Mouse (Mus musculus): Measurements from ENCODE around the gene Lmx1b. TPM values are rescaled to one million over a fixed set of nuclear protein-coding genes. Genes with fewer than 3 reads are reported as not detected.

Gene Lmx1b
- polyA plus RNA-seq, 1 experiment from 2014 or later = 0.84 TPM

DNA sequence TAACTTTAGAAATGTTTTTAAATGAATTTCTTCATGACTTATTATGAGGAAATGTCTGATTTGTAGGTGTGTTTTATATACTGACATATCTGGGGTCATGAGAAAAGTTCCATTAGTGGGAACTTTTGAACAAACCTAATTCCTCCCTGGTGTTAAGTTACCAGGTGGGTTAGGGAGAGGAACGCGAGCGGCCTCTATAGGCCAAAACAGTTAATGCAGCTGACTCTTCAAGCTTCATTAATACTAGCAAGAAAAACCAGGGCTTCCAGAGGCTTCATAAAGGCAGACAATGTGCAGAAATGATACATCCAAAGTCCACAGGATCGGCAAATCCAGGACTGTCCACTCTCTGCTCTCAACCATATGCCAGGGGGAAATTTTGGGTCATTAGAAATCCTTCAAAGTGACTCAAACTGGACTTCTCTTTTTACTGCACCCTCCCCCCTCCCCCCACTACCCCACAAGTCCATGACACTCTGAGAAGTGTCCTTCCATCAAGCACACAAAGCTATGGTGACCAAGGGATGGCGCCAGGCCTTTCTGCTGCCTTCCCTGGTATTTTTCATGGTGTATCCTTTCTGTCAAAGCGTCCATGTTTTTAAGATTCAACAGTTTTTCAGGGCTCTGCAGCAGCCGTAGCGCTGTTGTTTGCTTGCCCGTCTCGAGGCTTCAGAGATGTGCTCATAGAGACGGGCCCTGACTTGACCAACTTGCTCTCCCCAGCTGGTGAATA, 97.4 kb downstream of the Lmx1b start:
- H3K27me3 ChIP-seq = peaks cover 72% of the 10 kb centered on the region
- H3K36me3 ChIP-seq (replicated peaks) = no peaks in the 10 kb centered on the region
- H3K4me2 ChIP-seq = peak overlapping the region; percentile 87
- no peaks in the 10 kb centered on the region for H3K9me3 ChIP-seq
- 0 out of 2 replicates have a peak, but pooled peaks have one; percentile 5 for ATAC-seq (ENCODE audit: low FRiP score)
- peaks cover 42% of the 10 kb centered on the region for H3K4me1 ChIP-seq
- WGBS = under 1% methylated on average over 11 of the region's 11 CpGs
- peak overlapping the region; percentile 73 for H3K27ac ChIP-seq
- H3K9ac ChIP-seq = no peak overlapping the region
- H3K4me3 ChIP-seq (replicated peaks) = peak overlapping the region; percentile 49

DNA sequence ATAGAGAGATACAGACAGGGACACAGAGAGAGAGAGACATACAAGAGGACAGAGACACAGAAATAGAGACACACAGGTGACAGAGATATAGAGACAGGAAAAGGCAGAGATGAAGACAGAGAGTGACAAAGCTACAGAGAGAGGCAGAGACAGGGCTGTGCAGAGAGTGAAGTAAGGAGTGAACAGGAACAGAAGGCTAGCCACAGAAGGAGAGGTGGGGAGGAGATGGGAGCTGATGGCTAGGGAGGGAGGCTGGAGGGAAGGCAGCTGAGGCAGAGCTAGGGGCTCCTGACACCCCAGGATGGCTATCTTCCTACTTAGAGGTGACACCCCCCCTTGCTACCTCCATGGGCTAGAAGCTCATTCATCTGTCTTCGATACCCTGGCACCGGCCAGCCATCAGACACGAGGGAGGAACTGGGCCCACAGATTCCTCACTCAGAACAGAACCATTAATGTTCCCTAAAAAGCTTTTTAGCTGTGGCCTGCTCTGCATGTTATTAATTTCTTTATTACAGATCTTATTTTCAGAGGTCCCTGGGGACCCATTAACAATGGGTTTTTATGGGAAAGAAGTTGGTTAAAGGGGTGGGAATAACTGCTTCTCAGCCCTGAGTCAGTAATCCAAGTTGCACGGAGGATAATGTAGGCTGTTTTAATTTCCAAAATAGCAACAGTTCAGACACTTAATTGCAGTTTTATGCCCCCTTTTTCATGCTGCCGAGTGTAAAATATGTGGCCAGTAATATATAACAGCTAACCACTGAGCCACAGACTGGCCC, 114.8 kb downstream of the Lmx1b start:
- no peak overlapping the region for H3K4me3 ChIP-seq (replicated peaks)
- H3K4me1 ChIP-seq = no peaks in the 10 kb centered on the region
- no peak overlapping the region for H3K27ac ChIP-seq
- H3K27me3 ChIP-seq = peaks cover 6% of the 10 kb centered on the region; the same call in 1 of the 2 replicates
- ATAC-seq (ENCODE audit: low FRiP score) = no peak
- no peak overlapping the region for H3K4me2 ChIP-seq
- WGBS = 84% methylated on average over 5 of the region's 5 CpGs
- H3K9ac ChIP-seq = no peak overlapping the region
- H3K36me3 ChIP-seq (replicated peaks) = no peaks in the 10 kb centered on the region
- peaks cover 14% of the 10 kb centered on the region for H3K9me3 ChIP-seq

DNA sequence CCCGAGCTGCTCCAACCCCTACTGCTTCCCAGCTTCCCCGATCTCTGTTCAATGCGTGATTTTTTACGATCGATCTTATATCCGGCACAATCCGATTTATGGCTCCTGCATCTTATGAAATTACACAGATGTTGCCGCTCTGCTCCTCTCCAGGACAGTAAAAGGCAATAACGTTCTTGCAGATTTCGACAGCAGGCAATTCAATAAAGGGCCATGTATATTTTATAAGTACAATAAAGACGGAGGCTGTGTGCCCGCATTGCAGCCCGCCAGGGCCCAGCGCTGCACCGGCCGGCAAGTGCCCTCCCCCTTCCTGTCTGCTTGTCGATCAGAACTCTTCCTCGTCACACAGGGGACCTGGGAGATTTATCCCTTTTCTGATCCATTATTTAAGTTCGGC, 124.5 kb downstream of the Lmx1b start:
- no peaks in the 10 kb centered on the region for H3K9me3 ChIP-seq
- H3K27ac ChIP-seq = no peak overlapping the region
- WGBS = 81% methylated on average over 19 of the region's 19 CpGs
- no peaks in the 10 kb centered on the region for H3K36me3 ChIP-seq (replicated peaks)
- no peak overlapping the region for H3K4me2 ChIP-seq
- H3K27me3 ChIP-seq = no peaks in the 10 kb centered on the region
- H3K4me3 ChIP-seq (replicated peaks) = no peak overlapping the region
- H3K4me1 ChIP-seq = no peaks in the 10 kb centered on the region
- no peak for ATAC-seq (ENCODE audit: low FRiP score)
- no peak overlapping the region for H3K9ac ChIP-seq

DNA sequence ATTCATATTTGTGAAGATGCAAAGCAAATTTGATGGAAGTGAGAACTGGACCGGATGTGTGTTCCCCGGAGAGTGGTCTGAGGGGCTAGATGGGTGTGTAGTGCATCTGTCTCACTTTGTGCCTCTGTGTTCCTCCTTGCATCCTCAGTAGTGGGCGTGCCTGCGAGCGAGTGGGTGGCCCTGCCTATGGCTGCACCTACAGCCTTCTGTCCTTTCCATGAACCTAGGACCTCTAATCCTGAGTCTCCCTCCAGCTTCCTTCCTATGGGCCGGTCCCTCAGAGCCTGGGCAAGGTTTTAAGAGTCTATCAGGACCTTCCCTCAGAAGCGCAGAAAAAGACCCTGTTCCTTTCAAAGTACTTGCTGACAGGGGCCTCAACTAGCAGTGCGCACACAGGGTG, 124.9 kb downstream of the Lmx1b start:
- H3K36me3 ChIP-seq (replicated peaks) = no peaks in the 10 kb centered on the region
- no peak for ATAC-seq (ENCODE audit: low FRiP score)
- WGBS = 92% methylated on average over 8 of the region's 8 CpGs
- no peak overlapping the region for H3K4me3 ChIP-seq (replicated peaks)
- no peaks in the 10 kb centered on the region for H3K27me3 ChIP-seq
- H3K9me3 ChIP-seq = no peaks in the 10 kb centered on the region
- H3K9ac ChIP-seq = no peak overlapping the region
- no peak overlapping the region for H3K4me2 ChIP-seq
- H3K27ac ChIP-seq = no peak overlapping the region
- no peaks in the 10 kb centered on the region for H3K4me1 ChIP-seq

Other genes with a start within 250 kb of the Lmx1b start
- 10.4 and 12.4 TPM in 2 replicates for gene Zbtb34, start 209.2 kb downstream of the Lmx1b start, polyA plus RNA-seq (2016; fragmentation: Nextera tagmentation; extraction: Ambion mirVana)
- 28.2 and 30.2 TPM in 2 replicates for gene Zbtb43, start 172.0 kb downstream of the Lmx1b start, polyA plus RNA-seq (2016; fragmentation: Nextera tagmentation; extraction: Ambion mirVana)
- gene Mvb12b, start 247.4 kb upstream of the Lmx1b start, polyA plus RNA-seq (2016; fragmentation: Nextera tagmentation; extraction: Ambion mirVana) = 51.5 and 64.7 TPM in 2 replicates

Data from forebrain, embryonic 12.5 days (tissue).